Mouse (Mus musculus) left cerebral cortex, adult 18-20 months (tissue): Measurements from ENCODE around the gene Ankfn1. TPM values are rescaled to one million over a fixed set of nuclear protein-coding genes. Genes with fewer than 3 reads are reported as not detected.

Source experiments
- DNase-seq, 2 experiments: peaks; one replicate each; pipeline ENCODE4 v3.0.0; 2021 to 2022; ENCODE audit warnings: low spot score in 2 of 2, mixed read lengths in 1 of 2
- total RNA-seq, 2 experiments: library from RNA; stranded (reverse); gene quantifications; 2 replicates each; pipeline ENCODE4 v1.2.3; 2021

The Ankfn1 gene
- total RNA-seq, 2 experiments from 2014 or later, result 11.2 to 11.3 TPM

GRCm38 (mm10) chr11:89586341-89586740, 191.1 kb downstream of the Ankfn1 start:
- no peak for DNase-seq

- no peak for DNase-seq
These were observed 197.6 kb downstream of the Ankfn1 start for GRCm38 (mm10) chr11:89579826-89580225.

DNA sequence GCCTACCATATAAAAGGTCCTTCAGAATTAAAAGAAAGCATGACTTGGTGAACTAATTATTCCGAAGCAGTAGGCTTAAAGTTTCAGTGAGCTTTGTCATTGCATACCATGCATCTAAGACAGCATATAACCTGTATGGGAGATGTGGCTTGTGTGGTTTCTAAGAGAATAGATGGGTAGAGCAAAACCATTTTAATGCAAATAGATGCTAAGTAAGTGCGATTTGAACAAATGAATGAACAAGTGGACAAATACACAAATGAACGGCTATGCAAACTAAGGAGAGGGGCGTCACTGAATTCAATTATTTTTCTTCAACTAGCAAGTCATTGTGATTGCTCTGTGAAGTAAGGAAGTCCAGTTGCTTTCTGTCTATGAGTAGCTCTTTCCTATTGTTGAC, 198.3 kb downstream of the Ankfn1 start:
- no peak for DNase-seq

DNA sequence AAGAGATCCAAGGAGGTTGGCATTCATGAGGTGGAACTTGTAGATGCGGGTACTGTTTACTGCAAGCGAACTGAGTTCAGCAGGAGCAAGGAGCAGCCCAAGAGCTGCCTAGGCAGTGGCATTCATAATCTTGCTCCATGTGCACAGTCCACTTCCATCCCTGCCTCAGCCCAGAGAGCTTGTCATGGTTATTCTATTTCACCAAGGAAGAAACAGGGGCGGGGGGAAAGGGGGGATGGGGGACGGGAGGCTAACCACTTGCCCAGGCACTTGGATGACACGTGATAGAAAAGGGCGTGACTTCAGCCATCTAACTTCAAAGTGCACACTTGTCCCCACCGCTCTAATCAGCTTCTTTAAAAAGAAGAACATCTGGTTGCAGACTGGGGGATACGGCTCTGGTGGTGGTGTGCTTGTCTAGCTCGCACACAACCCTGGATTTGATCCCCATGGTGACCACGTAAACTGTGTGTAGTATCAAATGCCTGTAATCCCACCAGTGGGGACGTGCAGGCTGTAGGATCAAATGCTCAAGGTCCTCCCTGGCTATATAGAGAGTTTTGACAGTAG, 203.1 kb downstream of the Ankfn1 start:
- DNase-seq, result no peak

DNA sequence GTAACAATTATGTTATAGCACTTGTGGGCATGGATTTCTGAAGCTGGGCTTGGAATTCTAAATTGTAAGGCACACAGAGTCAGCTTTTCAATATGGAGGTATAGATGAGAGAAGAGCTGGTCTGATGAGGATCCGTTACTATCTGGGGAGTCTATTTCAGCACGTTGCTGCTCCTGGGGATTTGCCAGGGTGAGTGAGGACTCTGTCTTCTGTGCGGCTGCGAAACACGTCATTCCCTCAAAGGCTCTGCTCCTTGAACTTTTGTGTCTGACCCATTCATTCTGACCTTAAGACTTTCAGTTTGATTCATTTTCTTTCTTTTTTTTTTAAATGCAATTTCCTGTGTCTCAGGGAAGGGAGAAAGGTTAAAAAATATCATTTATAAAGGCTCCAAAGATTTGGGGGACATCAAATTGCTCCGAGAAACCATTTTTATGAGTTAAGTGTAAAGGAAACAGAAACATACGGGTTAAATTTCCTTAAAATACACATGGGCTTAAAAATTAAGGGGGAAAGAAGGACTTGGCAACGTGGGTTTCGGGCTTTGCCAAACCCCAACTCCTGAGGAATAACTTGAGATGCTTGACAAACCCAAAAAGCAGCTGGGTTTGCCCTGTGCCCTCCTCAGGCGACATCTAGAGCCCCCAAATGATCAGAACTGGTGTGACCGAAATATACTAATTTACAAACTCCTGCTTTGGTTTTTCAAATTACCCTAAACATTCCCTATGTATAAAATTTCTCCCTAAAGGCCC, 207.9 kb downstream of the Ankfn1 start:
- DNase-seq, result no peak

GRCm38 (mm10) chr11:89568246-89568645, 209.2 kb downstream of the Ankfn1 start:
- no peak for DNase-seq

- no peak for DNase-seq
These were observed 226.0 kb downstream of the Ankfn1 start for GRCm38 (mm10) chr11:89551441-89551840.

DNA sequence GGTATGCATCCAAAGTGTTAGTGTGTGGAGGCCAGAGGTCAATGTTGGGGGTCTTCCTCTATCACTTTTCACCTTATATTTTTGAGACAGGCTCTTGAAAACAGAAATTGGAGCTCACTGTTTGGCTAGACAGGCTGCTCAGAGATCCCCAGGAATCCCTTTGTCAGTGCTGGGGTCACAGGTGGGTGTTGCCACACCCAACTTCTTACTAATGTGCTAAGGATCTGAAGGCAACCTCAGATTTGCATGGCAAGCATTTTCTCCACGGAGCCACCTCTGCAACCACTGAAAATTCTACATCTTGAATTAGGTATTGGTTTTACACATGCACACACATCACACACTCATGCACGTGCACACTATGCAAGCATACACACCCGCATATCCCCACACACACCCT, 226.5 kb downstream of the Ankfn1 start:
- DNase-seq, result no peak

GRCm38 (mm10) chr11:89548786-89549185, 228.7 kb downstream of the Ankfn1 start:
- no peak for DNase-seq

DNA sequence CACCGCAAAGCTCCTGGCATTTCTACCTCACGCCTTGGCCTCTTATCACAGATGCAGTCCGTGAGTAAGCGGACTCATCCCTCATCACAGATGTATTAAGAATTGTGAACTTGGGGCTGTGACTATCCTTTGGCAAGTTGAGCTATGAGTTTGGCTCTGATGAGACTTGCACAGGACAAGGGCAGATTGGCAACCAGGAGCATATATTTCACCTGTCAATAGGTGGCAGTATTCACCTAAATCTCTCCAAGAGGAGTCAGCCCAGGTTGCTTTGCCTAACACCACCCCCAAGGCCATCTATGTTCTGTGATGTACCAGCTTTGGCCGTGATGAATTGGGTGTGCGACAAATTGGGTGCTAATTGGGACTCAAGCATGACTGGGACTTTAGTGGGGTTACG, 231.3 kb downstream of the Ankfn1 start:
- peak; percentile 32 to 48 for DNase-seq

DNA sequence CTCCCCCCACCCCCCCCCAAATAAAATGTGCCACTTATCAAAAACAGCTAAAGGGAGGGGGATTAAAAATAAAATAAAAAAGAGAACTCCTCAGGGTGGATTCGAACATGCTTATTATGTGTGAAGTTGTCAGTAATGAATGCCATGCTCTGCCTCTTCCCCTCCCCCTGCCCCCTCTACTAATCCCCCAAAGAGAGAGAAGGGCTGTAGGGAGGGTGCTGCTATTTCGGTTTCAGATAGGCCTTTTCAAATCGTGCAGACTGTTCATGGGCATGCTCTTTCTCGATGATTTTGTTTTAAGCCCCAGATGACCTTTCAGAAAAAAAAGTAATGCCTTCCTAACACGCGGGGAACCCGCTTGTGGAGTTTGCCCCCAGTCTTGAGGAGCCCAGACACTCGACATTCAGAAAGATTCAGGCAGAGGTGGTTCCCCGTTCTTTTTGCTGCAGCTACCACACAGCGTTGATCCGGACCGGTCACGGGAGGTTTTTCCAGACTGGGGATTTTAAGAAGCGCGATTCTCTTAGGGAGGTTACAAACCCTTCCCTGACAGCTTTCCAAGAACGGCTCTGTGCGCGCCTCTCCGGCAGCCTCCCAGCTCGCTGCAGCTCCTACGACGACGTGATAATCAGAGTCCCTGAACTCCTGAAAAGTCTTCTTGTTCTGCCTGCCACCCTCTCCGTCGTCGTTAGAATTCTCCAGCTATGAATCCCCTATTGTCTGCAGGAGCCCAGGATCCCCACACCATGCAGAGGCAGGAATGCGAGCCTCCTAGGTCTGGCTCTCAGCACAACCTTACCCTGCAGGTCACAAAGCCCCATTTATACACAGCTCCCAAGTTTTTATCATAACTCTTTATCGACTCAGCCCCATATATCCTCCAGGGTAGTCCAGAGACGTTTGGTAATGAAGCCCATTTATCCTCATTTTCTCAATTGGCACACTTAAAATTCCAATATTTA, 232.3 kb downstream of the Ankfn1 start:
- no peak for DNase-seq

- peak in 1 of 2 experiments; percentile 21 for DNase-seq
These were observed 239.1 kb downstream of the Ankfn1 start for GRCm38 (mm10) chr11:89538376-89538775.

- no peak for DNase-seq
These were observed 249.5 kb downstream of the Ankfn1 start for GRCm38 (mm10) chr11:89527800-89528430.

- DNase-seq, result no peak
These were observed 262.0 kb downstream of the Ankfn1 start for GRCm38 (mm10) chr11:89515501-89515901.

- DNase-seq, result no peak
These were observed 268.7 kb downstream of the Ankfn1 start for GRCm38 (mm10) chr11:89508675-89509324.

- no peak for DNase-seq
These were observed 270.7 kb downstream of the Ankfn1 start for GRCm38 (mm10) chr11:89506595-89507245.

DNA sequence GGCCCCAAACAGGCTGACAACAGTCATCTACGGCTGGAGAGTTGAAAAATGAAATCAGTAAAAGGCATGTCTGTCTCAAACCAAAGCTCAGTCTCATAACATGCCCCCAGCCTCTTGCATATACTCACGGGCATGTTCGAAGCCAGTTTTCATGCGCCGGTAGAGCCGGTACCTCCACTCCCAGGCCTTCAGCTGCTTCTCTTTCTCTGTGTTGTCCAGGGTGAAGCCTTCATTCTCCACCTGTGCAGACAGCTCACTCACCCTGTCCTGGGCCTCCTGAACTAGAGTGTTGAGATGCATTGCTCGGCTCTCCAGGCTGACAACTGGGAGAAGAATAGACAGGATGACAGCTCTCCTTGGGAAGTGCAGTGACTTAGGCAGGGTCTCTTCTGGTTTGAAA, 272.4 kb downstream of the Ankfn1 start:
- DNase-seq, result no peak

DNA sequence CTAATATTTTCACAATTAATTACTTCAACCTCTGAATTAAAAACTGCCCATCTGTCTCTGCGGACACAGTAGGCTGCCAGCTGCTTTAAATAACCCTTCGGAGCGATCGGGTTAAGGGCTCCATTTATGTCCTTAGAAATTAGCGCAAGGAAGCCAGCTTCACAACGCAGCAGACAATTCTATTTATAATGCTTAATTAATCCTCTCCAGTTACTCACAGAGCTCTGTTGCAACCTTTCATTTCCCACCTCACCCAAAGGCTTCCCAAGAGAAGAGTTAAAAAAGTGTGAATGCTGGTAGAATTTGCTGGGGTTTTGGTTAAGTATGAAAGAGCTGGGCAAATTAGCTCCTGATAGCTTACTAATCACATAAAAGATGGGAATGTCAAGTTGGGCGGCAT, 275.7 kb downstream of the Ankfn1 start:
- DNase-seq, result no peak

GRCm38 (mm10) chr11:89500961-89501360, 276.5 kb downstream of the Ankfn1 start:
- no peak for DNase-seq

DNA sequence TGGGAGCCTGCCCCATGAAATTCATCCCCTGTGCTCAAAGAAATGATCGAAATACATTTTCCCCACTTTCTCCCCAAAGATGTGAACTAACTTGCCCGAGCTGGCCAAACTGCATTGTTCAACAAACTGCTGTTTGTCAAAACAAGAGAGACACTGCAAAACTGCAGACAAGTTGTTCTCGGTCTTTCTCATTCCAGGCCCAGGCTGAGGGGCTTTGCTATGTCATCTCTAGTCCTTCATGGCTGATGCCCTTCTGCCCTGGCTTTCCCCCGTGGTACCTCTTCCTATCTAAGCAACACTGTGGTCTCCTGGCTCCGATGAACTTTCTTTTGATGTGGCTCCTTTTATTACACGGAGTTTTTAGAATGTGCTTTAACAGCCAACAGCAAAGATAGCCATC, 296.4 kb downstream of the Ankfn1 start:
- no peak for DNase-seq
